Mouse (Mus musculus) small intestine, adult 2 months (tissue): ENCODE measurements at regions not wholly inside any gene's neighbourhood (a gene's known extent, or its start where the extent isn't known, plus 50 kb on each side); places are given as distances from the start of the nearest gene placed in this dataset.

Experiments
- H3K27ac ChIP-seq: fragments of 200-500 bp; 2 replicates; pipeline ENCODE4 v1.5.1; 2012; ENCODE audit warnings: low read depth, low read length, control low read depth, inconsistent platforms; ENCODE audit not compliant: insufficient read depth
- H3K27me3 ChIP-seq: fragments of 200-500 bp; 2 replicates; pipeline ENCODE4 v1.6.1; 2012; ENCODE audit warnings: mild to moderate bottlenecking, moderate library complexity, low read length, inconsistent platforms; ENCODE audit not compliant: control insufficient read depth, insufficient read depth
- H3K36me3 ChIP-seq: fragments of 200-500 bp; 2 replicates; pipeline ENCODE4 v1.6.1; 2012; ENCODE audit warnings: mild to moderate bottlenecking, low read length, control low read depth, inconsistent platforms; ENCODE audit not compliant: control insufficient read depth, insufficient read depth
- H3K4me1 ChIP-seq: fragments of 200-500 bp; 2 replicates; pipeline ENCODE4 v1.6.1; 2012; ENCODE audit warnings: low read length, inconsistent platforms, mixed read lengths; ENCODE audit not compliant: control insufficient read depth, insufficient read depth, insufficient read length
- H3K4me3 ChIP-seq: fragments of 200-500 bp; 2 replicates; pipeline ENCODE4 v1.5.1; 2012; ENCODE audit warnings: low read depth, mild to moderate bottlenecking, control low read depth, inconsistent platforms, low read length, moderate library complexity
- CTCF ChIP-seq: fragments of 200-500 bp; IDR thresholded peaks from 2 replicates; pipeline ENCODE4 v1.5.1; 2012; ENCODE audit warnings: low read depth, mild to moderate bottlenecking, control low read depth, inconsistent platforms, low read length, moderate library complexity, mixed read lengths; ENCODE audit not compliant: insufficient replicate concordance, insufficient read length; ENCODE audit errors: extremely low read depth
- POLR2A ChIP-seq: fragments of 200-500 bp; IDR thresholded peaks from 2 replicates; pipeline ENCODE4 v1.6.1; 2012; ENCODE audit warnings: low read depth, mild to moderate bottlenecking, control low read depth, inconsistent platforms, low read length, moderate library complexity
- WGBS: fragments of 180-500 bp; shearing (Covaris S2); methylation state at CpG from one replicate; pipeline ENCODE4 v1.1.7; 2018; 5-methylcytosine and 5-hydroxymethylcytosine counted together

DNA sequence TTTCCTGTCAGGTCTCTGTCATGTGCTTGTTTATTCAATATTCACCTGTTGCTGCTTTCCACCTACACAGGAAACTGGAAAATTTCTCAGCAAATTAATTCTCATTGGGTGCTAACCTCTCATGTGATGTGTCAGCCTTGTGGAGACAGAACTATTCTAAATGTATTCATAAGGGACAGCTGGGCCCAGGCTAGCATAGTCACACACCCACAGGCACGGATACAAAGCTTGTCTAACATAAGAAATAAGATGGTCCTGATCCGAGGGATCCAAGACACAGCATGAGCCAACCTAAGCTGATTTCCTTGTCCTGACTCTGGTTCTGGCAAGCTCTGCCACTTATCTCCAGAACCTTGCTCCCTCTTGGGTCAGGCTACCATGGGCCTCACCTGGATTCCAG, 74.6 kb upstream of the Arrdc4 start:
- Histone ChIP-seq H3K27ac (no peak overlapping the region), H3K4me3 (no peak overlapping the region), H3K4me1 (peaks cover 3% of the 10 kb centered on the region; the same call in 1 of the 2 replicates), H3K36me3 (no peaks in the 10 kb centered on the region), H3K27me3 (no peaks in the 10 kb centered on the region)
- no peak for TF ChIP-seq POLR2A
- TF ChIP-seq CTCF, result no peak
- 57% methylated on average over 2 of the region's 2 CpGs for WGBS

DNA sequence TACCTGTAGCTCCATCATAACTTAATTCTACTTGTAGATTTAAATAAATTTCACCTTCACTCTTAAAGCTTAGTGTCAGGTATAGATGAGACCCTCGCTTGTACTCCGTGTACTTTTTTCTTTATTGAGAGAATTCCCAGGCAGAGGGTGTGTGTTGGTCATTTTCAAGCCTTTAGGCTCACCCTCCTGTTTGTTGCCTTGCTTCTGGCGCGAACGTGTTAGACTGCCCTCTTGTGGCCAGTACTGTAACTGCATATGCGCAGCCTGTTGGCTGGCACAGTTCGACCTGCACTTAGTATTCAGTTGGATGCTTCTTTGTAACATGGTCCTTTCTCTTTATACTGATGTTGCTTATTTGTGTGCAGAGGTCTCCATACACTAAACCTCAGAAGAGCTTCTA, 74.1 kb upstream of the Arrdc4 start:
- H3K36me3 ChIP-seq, result no peaks in the 10 kb centered on the region
- peaks cover 3% of the 10 kb centered on the region; the same call in 1 of the 2 replicates for H3K4me1 ChIP-seq
- 1% methylated on average over 7 of the region's 7 CpGs for WGBS
- H3K27me3 ChIP-seq, result no peaks in the 10 kb centered on the region
- H3K4me3 ChIP-seq, result no peak overlapping the region
- TF ChIP-seq POLR2A, result no peak
- TF ChIP-seq CTCF, result peak; percentile 96; the same call in 1 of the 2 replicates
- H3K27ac ChIP-seq, result no peak overlapping the region

DNA sequence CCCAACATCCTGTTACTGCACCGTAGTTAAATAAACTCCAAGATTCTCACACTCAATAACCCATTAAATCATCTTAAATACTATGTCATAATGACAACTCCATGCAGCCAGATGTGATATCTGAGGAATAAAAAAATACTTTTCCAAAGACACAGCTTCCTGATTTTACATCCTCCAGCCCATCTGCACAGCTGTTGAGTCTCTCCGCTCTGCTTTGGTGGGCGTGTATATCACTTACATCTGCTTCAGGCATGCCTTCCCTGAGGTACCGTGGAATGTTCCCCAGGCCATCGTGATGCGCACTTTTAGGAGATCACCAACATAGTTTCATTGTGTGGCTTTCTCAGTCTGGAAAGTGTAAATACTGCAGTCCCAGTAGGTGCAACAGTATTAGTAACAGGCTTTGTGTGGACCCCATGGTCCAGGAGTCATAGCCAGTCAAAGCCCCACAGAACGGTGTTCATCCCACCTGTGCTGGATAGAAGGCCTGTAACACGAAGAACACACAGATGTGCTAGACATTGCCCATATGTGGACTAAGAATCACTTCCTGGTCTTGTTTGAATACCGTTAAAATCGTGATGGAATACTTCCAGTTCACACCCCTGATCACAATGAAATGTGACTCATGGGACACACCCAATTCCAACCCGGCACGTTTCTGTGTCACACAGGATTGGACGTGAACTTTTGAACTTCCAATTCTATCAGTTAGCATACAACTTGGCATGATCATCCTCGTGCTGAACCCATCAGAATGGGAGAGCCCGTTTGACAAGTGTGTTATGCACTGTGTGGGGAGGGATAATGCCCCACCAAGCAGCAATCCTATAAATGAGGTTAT, 66.0 kb upstream of the Arrdc4 start:
- TF ChIP-seq CTCF (no peak), POLR2A (no peak)
- no peaks in the 10 kb centered on the region for H3K36me3 ChIP-seq
- H3K27ac ChIP-seq, result no peak overlapping the region
- WGBS, result 46% methylated on average over 15 of the region's 15 CpGs
- no peak overlapping the region for H3K4me3 ChIP-seq
- H3K27me3 ChIP-seq, result no peaks in the 10 kb centered on the region; the same call in 1 of the 2 replicates
- H3K4me1 ChIP-seq, result peaks cover 5% of the 10 kb centered on the region; the same call in 1 of the 2 replicates

DNA sequence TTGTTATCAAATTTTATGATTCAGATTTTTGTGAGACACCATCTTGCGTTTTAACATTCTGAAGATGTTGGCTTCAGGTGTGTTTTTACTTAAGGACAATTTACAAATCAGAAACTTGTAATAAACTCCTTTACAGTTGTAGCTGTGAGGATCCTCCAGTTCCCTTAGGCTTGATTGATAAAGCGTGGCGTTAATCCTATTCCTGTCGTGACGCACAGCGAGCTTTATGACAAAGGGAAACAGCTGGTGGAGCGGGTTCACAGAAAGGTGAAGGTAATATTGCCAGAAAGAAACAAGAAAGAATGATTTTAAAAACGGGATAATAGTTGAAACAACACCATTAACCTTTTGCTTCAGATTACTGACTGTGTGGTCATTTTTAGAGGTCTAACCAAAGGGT, 60.7 kb upstream of the Arrdc4 start:
- Histone ChIP-seq H3K4me3 (no peak overlapping the region), H3K4me1 (peaks cover under 1% of the 10 kb centered on the region; the same call in 1 of the 2 replicates), H3K36me3 (no peaks in the 10 kb centered on the region), H3K27ac (no peak overlapping the region), H3K27me3 (no peaks in the 10 kb centered on the region; the same call in 1 of the 2 replicates)
- TF ChIP-seq CTCF, result no peak
- no peak for TF ChIP-seq POLR2A
- WGBS, result 54% methylated on average over 8 of the region's 8 CpGs
